Mouse (Mus musculus): ENCODE measurements at regions not wholly inside any gene's neighbourhood (a gene's known extent, or its start where the extent isn't known, plus 50 kb on each side); places are given as distances from the start of the nearest gene placed in this dataset.

DNA sequence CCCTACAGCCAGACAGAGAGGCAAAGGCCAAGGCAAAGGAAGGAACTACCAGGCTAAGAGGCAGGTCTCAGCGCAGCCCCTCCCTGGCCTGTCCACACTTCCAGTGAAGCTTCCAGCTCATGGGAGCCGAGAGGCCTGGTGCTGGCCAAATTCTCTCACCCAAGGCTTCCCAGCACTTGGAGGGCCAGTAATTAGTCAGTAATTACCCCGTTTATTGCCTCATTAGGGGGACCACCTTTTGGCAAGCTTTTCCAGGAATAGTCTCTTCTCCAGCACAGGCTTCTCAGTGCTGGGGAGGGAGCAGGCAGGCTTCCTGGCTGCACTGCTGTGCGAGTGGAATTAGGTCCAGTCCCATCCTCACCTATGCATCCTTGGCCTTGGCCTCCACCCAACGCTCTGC, 252.8 kb upstream of the Nxpe4 start:
- no peak for DNase-seq

DNA sequence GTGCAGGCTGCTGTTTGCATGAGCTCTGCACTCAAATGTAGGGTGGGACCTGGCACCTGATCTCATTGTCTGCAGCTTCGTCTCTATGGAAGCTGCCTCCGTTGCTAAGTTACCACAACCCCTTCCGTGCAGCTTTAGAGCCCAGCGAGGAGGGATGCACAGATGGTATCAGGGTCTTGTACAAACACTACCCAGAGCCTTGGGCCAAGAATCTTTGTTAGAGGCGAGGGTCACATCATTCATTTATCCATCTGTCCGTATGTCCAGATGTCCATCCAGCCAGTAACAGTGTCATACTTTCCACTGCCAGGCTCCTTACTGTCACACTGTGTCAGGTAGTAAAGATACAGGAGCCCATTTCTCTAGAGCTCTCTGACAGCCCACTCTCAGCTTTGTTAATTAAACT, 251.3 kb upstream of the Nxpe4 start:
- DNase-seq = no peak

DNA sequence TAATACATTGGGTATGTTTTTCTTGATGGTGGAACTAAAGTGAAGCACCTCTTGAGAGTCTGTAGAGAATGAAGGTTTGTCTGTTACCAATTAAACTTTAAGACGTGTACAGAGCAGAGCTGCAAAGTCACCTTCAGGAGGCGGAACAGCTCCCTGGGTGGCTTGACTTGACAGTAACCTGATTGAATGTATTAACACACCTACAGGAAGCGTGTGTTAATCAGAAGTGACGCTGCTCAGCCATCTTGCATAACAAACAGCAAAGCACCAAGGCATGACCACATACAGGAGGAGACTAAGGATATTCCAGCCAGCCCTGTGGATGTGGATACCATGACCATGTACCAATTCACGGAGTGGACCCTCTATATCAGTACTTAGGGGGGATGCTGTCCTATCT, 249.0 kb upstream of the Nxpe4 start:
- no peak for DNase-seq

DNA sequence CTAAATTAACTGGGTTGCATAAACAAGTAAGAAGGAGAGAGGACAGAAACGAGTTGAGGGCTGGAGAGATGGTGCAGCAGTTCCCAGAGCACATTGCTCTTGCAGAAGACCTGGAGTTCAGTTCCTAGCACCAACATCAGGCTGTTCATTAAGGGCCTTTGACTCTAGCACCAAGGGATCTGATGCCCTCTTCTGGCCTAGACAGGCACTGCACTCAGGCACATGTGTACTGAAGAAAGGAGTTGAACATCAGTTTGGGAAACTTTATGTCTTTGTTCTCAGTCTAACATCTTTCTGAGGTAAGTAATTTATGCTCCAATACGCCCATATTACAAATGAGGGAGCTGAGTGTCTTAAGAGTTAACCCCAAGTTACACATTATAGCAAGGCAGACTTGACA, 226.5 kb upstream of the Nxpe4 start:
- DNase-seq = peak; percentile 15

DNA sequence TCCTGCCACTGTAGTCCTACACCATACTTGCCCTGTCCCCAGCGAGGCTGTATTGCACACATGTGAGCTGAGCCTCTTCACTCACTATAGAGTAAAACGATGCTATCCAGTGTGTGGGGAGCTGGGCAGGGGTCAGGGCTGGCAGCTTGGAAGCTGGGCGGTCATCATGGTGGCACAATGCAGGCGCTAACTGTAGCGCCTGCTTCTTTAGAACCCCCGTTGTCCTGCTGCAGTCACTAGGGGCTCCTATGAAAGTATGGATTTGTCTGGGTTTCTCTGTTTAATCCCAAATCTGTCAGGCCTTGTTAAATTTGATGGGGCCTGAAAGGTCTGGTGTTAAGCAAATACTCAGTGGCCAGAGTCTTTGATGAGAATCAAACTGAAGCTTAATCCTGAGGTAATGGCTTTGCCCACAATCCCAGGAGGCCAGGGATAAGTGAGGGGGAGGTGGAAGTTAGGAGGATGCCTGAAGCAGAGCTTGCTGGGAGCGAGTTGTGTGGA, 225.8 kb upstream of the Nxpe4 start:
- no peak for DNase-seq

DNA sequence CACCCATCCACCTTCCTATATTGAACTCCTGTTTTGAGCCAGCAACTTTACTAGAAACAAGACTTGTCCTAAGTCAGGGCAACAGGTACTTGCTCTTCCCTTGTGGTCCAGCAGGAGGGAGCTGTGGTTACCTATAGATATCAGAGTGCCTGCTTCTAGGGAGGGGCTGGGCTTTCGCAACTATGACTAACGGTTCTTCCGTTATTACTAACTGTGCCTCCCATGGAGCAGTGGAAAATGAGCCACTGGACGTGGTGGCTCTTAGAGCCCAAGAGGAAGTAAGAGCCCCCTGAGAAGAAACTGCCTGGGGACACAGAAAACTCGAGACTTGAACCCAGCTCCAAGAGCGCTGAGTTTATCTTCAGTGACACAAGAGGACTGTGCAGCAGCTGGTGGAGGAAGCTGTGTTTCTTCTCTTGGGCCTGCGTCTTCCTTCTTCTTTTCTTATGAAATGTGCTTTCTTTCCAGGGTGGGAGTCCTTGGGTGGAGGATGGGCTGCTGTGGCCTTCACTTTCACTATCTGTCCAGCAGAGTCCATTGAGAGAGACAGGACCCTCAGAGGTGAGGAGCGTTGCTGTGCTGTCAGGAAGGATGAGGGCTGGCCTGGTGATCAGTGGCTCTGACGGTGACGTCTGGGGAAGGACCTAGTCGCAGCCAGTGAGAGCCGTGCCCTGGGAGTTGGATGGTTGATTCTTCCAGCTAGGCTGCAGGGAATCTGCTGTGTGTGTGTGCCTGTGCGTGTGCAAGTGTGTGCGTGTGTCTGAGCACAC, 222.7 kb upstream of the Nxpe4 start:
- no peak for DNase-seq

DNA sequence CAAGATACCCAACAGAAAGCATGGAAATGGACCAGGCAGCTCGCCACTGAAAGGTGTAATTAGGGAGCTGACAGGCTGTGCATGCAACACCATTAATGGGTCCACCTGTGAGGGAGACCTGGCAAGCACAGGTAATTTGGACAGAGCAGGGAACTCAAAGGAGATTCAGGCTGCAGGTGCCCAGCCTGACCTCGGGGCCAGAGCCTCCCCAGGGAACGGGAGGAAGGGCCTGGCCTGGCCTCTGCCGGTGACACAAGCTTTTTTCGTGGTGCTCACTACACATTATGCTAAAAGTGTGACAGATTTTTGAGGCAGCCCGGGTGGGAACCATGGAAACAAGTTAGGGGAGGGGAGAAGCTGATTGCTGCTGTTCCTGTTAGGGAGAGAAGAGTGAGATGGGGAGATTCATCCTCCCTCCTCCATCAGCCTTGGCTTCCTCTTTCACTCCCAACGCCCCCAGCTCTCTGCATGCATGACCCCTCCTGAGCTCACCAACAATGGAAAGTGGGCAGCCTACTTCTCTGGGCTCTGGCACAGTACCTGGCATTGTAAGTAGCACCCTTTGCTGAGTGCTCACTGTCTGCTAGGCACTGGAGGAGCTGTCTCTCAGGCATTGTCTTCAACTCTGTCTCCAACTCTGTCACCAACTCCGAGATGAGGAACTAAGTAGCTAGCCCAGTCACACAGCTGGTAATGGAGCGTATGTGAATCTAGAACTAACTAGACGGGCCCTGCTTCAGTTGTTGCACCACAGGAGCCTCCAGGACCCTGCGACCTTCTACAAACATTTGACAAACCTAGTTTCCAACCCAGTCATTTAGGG, 218.9 kb upstream of the Nxpe4 start:
- DNase-seq = no peak

DNA sequence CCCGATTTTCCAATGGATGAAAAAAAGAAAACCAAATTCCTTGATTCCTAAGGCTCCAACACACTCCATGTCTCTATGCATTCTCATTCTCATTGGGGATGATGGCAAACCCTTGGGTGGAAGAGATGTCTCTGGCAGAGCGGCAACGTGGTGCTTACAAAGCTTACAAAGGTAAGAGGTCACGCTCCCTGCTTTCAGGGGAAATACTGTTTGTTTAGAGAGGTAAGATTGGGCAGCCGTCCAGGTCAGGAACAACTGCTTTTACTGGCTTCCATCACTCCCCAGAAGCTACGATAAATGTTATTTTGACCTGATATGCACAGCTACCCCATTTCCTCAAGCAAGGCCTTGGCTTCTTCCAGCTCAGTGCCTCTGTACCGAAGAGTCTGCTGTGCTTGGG, 215.6 kb upstream of the Nxpe4 start:
- no peak for DNase-seq

DNA sequence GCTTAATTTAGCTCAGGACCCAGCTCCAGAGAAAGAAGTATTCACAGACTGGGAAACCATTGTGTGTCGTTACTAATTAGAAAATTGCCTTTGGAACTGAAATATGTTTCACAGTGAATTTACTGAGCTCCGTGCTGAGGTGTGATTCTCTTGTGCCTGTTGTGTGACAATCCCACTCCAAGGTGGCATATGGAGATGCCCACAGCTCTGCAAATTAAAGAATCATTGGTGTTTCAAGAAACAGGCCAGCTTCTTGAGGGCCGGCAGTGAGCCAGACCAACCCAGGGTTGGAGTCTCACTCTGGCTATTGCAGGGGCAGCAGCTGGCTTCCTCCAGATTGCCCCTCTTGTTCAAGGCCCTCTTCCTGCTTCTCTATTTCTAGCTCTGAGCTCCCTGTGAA, 203.9 kb upstream of the Nxpe4 start:
- no peak for DNase-seq

DNA sequence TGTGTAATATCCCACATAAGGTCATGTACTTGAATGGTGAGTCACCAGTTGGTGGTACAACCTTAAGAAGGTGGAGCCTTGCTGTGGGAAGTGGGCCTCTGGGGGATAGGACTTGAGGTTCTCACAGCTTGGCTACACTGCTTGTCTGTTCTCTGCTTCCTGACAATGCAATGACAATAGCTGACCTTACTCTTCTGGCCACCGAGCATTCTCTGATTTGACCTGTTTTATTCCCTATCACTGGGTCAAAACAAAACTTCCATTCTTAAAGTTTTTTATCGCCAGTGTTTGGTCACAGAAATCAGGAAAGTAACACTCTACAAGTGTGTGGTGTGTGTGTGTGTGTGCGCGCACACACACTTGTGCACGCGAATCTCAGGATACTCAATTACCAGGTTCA, 203.0 kb upstream of the Nxpe4 start:
- DNase-seq = no peak

DNA sequence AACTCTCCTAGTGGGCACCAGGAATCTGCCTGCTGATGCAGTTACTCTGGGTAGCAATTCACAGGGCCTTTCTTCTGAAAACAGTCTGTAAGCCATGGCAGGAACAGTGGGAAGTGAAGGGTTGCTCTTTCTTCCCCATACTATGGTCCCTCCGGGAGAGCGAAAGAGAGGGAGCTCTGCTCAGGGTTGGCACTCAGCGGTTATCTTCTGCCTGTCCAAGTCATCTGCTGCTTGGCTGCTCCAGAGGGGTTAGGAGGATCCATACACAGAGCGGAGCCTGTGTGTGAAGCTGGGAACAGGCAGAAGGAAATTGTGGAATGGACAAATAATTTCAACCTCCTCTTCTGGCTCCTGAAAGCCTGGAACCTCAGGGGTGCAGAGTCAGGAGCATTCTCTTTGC, 200.6 kb upstream of the Nxpe4 start:
- no peak for DNase-seq

DNA sequence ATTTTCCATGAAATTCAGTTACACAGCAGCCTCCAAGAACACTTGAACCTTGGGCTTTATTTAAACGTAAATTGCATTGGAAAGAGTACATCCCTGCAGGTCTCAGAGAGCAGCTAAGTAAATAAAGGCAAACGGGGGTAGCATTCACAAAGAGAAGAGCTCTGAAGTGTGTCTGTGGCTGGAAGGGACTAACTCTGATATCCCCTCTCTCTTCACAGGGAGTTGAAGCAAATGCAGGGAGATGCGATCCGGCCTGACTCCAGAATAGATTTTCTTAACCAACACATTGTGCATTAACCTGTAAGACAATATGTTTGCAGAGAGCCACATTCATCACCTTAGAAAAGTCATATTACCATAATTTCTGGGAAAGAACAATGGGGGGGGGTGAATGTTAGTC, 199.7 kb upstream of the Nxpe4 start:
- DNase-seq = no peak

DNA sequence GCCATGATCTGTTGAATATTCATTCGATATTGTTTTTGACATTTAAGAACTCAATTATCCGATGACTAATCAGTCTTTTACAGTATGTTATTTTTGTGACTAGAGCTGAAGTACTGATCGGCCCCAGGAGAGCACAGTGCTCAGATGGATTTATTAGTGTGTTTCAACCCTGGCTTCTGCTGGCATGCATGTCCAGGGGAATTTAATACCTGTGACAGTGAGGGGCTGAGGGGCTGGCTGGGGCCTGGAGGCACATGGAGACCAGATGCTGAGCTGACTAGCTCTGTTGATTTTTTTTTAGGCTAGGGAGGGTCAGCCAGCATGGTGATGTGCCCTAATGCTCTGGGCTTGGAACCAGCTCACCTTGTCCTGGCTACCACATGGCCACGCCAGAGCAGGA, 199.2 kb upstream of the Nxpe4 start:
- DNase-seq = no peak

DNA sequence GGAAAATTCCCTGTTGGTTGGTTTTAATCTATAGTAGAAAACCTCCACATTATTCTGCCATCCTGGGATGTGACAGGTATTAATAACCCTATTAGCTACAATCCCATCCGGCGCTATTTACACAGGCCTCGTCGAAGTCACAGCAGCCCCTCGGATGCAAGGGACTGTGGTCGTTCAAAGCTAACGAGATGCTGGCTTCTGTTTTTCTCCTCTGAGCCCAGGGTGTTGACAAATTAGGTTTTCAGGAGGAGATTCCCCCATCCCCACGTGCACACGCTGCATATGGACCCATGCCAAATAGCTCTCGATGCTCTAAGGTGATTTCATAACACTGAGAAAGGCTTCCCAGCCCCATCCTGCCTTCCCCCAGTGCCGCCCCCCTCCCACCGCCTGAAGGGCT, 188.7 kb upstream of the Nxpe4 start:
- DNase-seq = no peak

DNA sequence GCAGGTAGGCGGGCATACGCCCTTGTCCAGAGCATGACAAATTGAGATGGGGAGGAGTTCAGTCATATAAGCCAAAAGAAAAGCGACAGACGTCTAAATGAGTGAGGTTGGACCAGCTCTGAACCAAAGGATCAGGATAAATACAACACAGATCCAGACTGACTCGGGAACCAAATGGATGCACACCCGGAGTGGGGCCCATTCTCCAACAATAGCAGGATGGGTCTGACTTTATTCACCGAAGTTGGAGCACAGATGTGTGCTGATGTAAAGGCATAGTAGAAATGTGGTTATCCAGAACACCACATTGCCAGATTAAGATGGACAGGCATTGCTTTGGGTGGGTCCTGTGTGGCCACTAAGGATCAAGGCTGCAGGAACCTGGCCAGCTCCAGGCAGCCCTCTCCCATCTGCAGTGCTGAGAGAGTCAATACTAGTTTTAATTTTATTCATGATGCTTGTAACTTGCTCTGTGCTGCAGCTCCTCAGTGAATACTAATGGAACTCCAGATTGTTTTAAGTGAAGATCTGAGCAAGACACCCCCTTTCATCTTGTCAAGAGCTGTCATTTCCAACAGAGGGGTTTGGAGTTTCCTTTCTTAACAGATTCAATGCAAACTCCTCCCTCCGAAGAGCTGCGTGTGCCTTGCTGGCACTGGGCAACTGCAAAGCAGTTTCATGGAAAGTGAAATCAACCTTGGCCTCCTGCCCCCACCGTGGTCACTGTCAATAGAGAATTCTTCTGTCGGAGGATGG, 176.3 kb upstream of the Nxpe4 start:
- no peak for DNase-seq

DNA sequence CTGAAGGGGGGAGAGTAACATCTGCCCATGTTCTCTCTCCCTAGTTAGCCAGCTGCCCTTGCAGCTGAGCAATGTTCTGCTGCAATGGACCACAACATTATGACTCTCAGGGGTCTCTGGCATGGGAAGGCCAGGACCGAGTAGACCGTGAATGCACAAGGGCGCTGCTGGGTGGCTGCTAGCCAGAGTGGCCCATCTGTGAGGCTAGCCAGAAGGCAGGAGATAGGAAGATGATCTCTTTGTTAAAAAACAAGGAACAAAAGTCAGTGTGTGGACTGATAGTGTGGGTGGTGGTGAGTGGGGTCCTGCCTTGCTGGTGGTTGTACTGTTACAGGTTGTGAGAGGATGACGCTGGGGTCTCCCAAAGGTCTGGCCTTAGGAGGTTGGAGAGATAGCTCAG, 174.6 kb upstream of the Nxpe4 start:
- DNase-seq = no peak

DNA sequence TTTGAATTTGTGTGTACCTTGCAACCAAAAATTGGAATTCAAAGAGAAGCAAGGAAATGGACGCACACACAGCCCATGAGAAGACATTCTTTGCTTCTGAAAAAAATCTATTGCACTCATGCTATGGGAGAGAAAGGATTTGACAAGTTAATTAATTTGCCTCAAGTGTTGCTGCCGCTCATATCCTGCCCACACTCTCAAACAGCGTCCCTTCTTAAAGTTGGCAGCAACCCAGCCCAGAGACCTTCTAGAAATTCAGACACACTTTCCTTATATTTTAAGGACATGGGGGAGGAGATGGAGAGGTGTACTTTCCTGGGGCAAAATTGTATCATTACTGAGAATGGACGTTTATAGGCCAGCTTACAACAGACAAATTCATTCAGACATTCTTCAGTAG, 167.2 kb upstream of the Nxpe4 start:
- no peak for DNase-seq

DNA sequence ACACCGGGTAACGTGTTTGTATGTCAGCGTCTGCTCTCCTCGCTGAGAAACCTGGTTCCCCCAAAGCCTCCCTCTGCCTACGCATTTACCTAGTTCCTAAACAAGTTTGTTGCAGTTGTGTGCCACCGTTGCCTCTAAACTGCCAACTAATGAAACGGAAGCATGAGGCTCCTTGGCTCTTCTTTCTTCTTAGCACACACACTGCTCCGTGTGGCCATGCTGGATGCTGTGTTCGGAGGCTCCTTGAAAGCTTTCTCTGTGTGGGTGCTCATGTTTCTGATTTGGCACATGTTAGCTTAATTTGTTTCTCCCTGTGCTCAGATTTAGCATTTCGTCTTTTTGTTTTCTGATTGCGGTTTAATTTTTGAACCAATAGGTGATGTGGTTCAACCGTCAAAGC, 162.2 kb upstream of the Nxpe4 start:
- DNase-seq = no peak

DNA sequence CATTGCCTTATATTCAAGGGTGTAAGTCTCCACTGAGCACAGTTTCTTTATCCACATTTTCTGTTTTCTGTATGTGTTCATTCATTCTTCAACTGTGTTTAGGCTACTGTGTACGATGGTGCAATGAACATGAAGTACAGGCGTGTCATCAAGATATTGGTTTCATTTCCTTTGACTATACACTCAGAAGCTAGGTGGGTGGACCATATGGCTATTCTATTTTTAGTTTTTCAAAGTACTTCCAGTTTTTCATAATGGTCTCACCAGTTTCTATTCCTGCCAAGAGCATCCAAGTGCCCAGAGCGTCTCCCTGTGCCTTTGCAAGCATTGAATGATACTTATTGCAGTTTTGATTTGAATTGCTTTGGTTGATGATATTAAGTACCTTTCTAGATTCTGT, 132.8 kb upstream of the Nxpe4 start:
- no peak for DNase-seq

DNA sequence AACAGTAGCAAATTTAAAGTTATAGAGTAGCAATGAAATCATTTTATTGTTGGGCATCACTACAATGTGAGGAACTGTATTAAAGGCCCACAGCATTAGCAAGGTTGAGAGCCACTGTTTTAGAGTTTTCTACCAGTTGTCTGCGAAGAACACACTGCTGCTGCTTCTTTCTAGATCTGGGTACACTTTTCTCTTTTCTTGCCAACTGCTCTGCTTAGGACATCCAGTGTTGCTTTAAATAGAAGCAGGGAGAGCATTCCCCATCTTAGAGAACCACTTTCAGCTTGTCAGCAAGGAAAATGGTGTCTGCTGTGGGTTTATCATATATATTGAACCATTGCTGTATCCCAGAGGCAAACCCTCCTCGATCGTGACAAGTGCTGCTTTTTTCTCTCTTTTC, 131.0 kb upstream of the Nxpe4 start:
- DNase-seq = no peak

DNA sequence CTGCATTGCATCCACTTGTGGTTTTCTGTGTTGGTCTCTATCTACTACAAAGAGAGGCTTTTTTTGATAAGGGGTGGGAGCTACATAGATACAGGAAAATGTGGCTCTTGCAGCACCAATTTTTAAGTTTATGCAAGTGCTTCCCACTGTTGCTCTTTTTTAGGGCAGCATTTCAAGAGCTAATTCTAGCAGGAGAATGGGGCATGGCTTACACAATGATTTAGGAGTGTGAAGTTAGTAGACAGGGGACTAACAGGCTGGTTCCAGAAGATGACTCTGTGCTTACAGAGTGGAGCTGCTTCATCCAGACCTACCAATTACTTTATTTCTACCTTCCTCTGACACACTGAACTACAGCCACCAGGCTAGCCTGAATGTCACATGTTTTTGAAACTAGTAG, 125.9 kb upstream of the Nxpe4 start:
- no peak for DNase-seq

DNA sequence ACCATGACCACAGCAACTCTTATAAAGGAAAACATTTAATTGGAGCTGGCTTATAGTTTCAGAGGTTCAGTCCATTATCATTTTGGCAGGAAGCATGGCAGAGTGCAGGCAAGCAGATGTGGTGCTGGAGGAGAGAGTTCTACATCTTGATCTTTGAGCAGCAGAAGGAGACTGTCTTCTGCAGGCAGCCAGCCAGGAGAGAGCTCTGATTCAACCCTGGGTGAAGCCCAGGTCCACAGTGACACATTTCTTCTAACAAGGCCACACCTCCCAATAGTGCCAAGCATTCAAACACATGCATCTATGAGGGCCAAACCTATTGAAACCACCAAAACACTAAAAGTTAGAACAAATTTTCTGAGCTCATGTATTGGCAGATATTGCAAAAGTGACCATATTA, 117.0 kb upstream of the Nxpe4 start:
- DNase-seq = no peak

DNA sequence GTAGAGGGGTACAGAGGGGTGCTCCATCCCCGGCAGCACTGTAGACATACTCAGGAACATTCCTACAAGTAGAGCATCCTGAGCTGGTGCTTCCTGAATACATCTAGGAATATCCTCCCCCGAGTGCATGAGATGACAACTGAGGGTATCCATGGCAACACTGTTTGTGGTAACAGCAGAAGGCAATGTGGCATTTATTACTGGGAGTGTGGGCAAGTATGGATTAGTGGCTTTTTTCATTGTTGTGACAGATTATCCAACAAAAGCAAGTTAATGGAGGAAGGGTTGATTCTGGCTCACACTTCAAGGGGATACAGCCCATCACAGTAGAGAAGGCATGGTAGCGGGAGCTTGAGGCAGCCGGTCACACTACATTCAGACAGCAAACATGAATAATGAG, 114.0 kb upstream of the Nxpe4 start:
- no peak for DNase-seq

DNA sequence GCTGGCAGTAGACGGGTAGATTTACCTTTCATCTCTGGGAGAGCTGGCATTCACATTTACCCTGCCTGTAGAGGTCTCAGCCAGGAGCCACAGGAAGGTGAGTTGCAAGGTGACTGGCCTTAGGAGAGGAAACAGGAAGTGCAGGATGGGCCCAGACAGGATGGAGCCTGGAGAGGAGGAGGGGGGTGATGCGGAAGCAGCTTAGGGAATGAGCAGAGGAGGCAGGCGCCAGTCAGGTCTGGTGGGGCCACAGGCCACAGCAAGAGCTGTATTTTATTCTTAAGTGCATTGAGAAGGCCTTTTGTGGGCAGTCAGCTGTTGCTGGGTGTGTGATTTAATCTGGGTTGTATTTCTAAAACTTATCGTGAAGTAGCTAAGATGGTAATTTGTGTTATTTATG, 108.2 kb upstream of the Nxpe4 start:
- no peak for DNase-seq

Measured in lung, postnatal 14 days (tissue).